Comparison of ENCODE assay signal across 12 mouse cellular contexts in genomic region chr10:12737926-12738325, GRCm38 (mm10).
DNase-seq lines count a peak whose midpoint lies in the region; ATAC-seq and TF ChIP-seq lines count a peak whose summit lies in the region.
"Had no signal": no experiment of that assay in that cellular context is flagged by ENCODE, and none has a peak within 500 bp of the region (broad histone marks: within the 10 kb centered on the region; RNA-seq: fewer than 3 reads in every experiment).

No protein-coding gene starts in this region.

- H3K36me3 ChIP-seq in hindbrain, postnatal 0 days (ENCODE audit: insufficient read depth, low read length) = no peaks in the 10 kb centered on the region
- H3K36me3 ChIP-seq in hindbrain, embryonic 16.5 days (ENCODE audit: control insufficient read depth, insufficient read depth, low read length) = peaks cover 9% of the 10 kb centered on the region; the same call in 1 of the 2 replicates
- H3K36me3 ChIP-seq in kidney, embryonic 15.5 days = peaks cover 52% of the 10 kb centered on the region
- peaks cover 40% of the 10 kb centered on the region for H3K36me3 ChIP-seq in liver, embryonic 12.5 days

- TF ChIP-seq CTCF in hindbrain, postnatal 0 days (IDR thresholded peaks at IDR 0.05; ENCODE audit: low read depth) = no peak

- 0 out of 2 replicates have a peak, but pooled peaks have one; percentile 15 for ATAC-seq in hindbrain, postnatal 0 days
- ATAC-seq in hindbrain, embryonic 16.5 days = no peak
- ATAC-seq in kidney, embryonic 15.5 days (replicated peaks; ENCODE audit: low FRiP score) = peak; percentile 76
- ATAC-seq in liver, embryonic 12.5 days = no peak
- no peak for ATAC-seq in cerebellum, adult (ENCODE audit: insufficient number of reproducible peaks, low FRiP score, low TSS enrichment)

- H3K27me3 ChIP-seq in hindbrain, postnatal 0 days (ENCODE audit: insufficient read depth, low read length) = no peaks in the 10 kb centered on the region
- no peaks in the 10 kb centered on the region for H3K27me3 ChIP-seq in hindbrain, embryonic 16.5 days (replicated peaks; ENCODE audit: control insufficient read depth, insufficient read depth, low read length)
- H3K27me3 ChIP-seq in kidney, embryonic 15.5 days = no peaks in the 10 kb centered on the region
- no peaks in the 10 kb centered on the region for H3K27me3 ChIP-seq in liver, embryonic 12.5 days (replicated peaks)
- H3K27me3 ChIP-seq: liver, embryonic 15.5 days had no signal

- H3K4me1 ChIP-seq in hindbrain, postnatal 0 days (ENCODE audit: insufficient read depth, low read length) = no peaks in the 10 kb centered on the region
- peaks cover 2% of the 10 kb centered on the region; the same call in 1 of the 2 replicates for H3K4me1 ChIP-seq in hindbrain, embryonic 16.5 days (ENCODE audit: control insufficient read depth, insufficient read depth, low read depth, low read length)
- H3K4me1 ChIP-seq in kidney, embryonic 15.5 days = peaks cover 19% of the 10 kb centered on the region
- H3K4me1 ChIP-seq in liver, embryonic 12.5 days = no peaks in the 10 kb centered on the region
- H3K4me1 ChIP-seq: liver, embryonic 15.5 days had no signal

- WGBS in hindbrain, postnatal 0 days = 77% methylated on average over 9 of the region's 9 CpGs
- 76% methylated on average over 9 of the region's 9 CpGs for WGBS in hindbrain, embryonic 16.5 days
- 52% methylated on average over 9 of the region's 9 CpGs for WGBS in kidney, embryonic 15.5 days
- 79% methylated on average over 9 of the region's 9 CpGs for WGBS in liver, embryonic 12.5 days (ENCODE audit: insufficient replicate concordance)

- peak; percentile 86 to 88 for DNase-seq in adrenal gland, adult (ENCODE audit: inconsistent age in 2 of 2, low spot score in 1 of 2)
- DNase-seq in adrenal gland, adult 18-20 months (ENCODE audit: low spot score in 2 of 2) = no peak
- no peak for DNase-seq in hindbrain, postnatal 0 days (ENCODE audit: low spot score)
- DNase-seq in ZHBTc4 (ENCODE audit: low read depth, low spot score) = peak; percentile 32
- DNase-seq: cerebellum, adult 11 months; embryo, embryonic 11 days; gastrocnemius, postnatal 10 days had no signal

- H3K4me3 ChIP-seq in hindbrain, postnatal 0 days (ENCODE audit: low read length) = no peak overlapping the region
- H3K4me3 ChIP-seq in hindbrain, embryonic 16.5 days (ENCODE audit: low read length) = no peak overlapping the region
- H3K4me3 ChIP-seq in kidney, embryonic 15.5 days (replicated peaks) = no peak overlapping the region
- H3K4me3 ChIP-seq in liver, embryonic 12.5 days = no peak overlapping the region
- H3K4me3 ChIP-seq: liver, embryonic 15.5 days had no signal

- no peak overlapping the region for H3K27ac ChIP-seq in hindbrain, postnatal 0 days
- H3K27ac ChIP-seq in hindbrain, embryonic 16.5 days (ENCODE audit: low read depth, low read length) = no peak overlapping the region
- peak overlapping the region; percentile 86 for H3K27ac ChIP-seq in kidney, embryonic 15.5 days
- no peak overlapping the region for H3K27ac ChIP-seq in liver, embryonic 12.5 days
- H3K27ac ChIP-seq: liver, embryonic 15.5 days had no signal

- H3K4me2 ChIP-seq in hindbrain, postnatal 0 days (ENCODE audit: low read depth, low read length) = no peak overlapping the region
- H3K4me2 ChIP-seq in hindbrain, embryonic 16.5 days (ENCODE audit: low read length) = no peak overlapping the region
- no peak overlapping the region for H3K4me2 ChIP-seq in kidney, embryonic 15.5 days
- no peak overlapping the region for H3K4me2 ChIP-seq in liver, embryonic 12.5 days
- H3K4me2 ChIP-seq: liver, embryonic 15.5 days had no signal

- no peaks in the 10 kb centered on the region for H3K9me3 ChIP-seq in hindbrain, postnatal 0 days (ENCODE audit: low read length)
- H3K9me3 ChIP-seq in hindbrain, embryonic 16.5 days (ENCODE audit: control insufficient read depth, low read length) = peaks cover 3% of the 10 kb centered on the region; the same call in 1 of the 2 replicates
- no peaks in the 10 kb centered on the region for H3K9me3 ChIP-seq in kidney, embryonic 15.5 days (replicated peaks)
- no peaks in the 10 kb centered on the region for H3K9me3 ChIP-seq in liver, embryonic 12.5 days (replicated peaks)
- H3K9me3 ChIP-seq: liver, embryonic 15.5 days had no signal

- H3K9ac ChIP-seq in hindbrain, postnatal 0 days (replicated peaks; ENCODE audit: low read length) = no peak overlapping the region
- no peak overlapping the region for H3K9ac ChIP-seq in hindbrain, embryonic 16.5 days (ENCODE audit: low read depth, low read length)
- no peak overlapping the region for H3K9ac ChIP-seq in kidney, embryonic 15.5 days
- no peak overlapping the region for H3K9ac ChIP-seq in liver, embryonic 12.5 days
- H3K9ac ChIP-seq: liver, embryonic 15.5 days had no signal

Comparison
In these comparisons a context has a peak if more than half of its experiments do, and no peak if none do; other contexts are left out.
1. DNase-seq: peak in adrenal gland, adult (2 of 2) and ZHBTc4 (single experiment); none in adrenal gland, adult 18-20 months (0 of 2) and hindbrain, postnatal 0 days (single experiment).
2. ATAC-seq: peak in hindbrain, postnatal 0 days (single experiment) and kidney, embryonic 15.5 days (single experiment); none in hindbrain, embryonic 16.5 days (single experiment), liver, embryonic 12.5 days (single experiment) and cerebellum, adult (single experiment).